Mouse (Mus musculus) limb, embryonic 15.5 days (tissue): ENCODE results near the gene Dhx34. TPM values are rescaled to one million over a fixed set of nuclear protein-coding genes. Genes with fewer than 3 reads are reported as not detected.
A peak's percentile ranks its signal among the peaks of the same experiment; 100 is the strongest.

Experiments used
- ATAC-seq: fragments of 200-750 bp; cut with Nextera tagmentation; 2 replicates; pipeline ENCODE4 v1.8.0; 2017; ENCODE audit warnings: low read depth, moderate TSS enrichment; ENCODE audit not compliant: insufficient number of reproducible peaks, low FRiP score, low TSS enrichment
- H3K27ac ChIP-seq: fragments of 300-500 bp; sonication (generic); 2 replicates; pipeline ENCODE4 v1.5.1; 2015; ENCODE audit warnings: moderate library complexity, mild to moderate bottlenecking, inconsistent platforms
- H3K27me3 ChIP-seq: fragments of 300-500 bp; sonication (generic); 2 replicates; pipeline ENCODE4 v1.6.1; 2015; ENCODE audit warnings: inconsistent platforms
- H3K36me3 ChIP-seq: fragments of 300-500 bp; sonication (generic); 2 replicates; pipeline ENCODE4 v1.6.1; 2015; ENCODE audit warnings: inconsistent platforms
- H3K4me1 ChIP-seq: fragments of 300-500 bp; sonication (generic); 2 replicates; pipeline ENCODE4 v1.6.1; 2015; ENCODE audit warnings: inconsistent platforms
- H3K4me2 ChIP-seq: fragments of 300-500 bp; sonication (generic); 2 replicates; pipeline ENCODE4 v1.6.1; 2015; ENCODE audit warnings: mild to moderate bottlenecking, inconsistent platforms
- H3K4me3 ChIP-seq: fragments of 300-500 bp; sonication (generic); 2 replicates; pipeline ENCODE4 v1.5.1; 2015; ENCODE audit warnings: mild to moderate bottlenecking, inconsistent platforms
- H3K9ac ChIP-seq: fragments of 300-500 bp; sonication (generic); 2 replicates; pipeline ENCODE4 v1.6.1; 2015; ENCODE audit warnings: inconsistent platforms
- H3K9me3 ChIP-seq: fragments of 300-500 bp; sonication (generic); 2 replicates; pipeline ENCODE4 v1.6.1; 2016; ENCODE audit warnings: inconsistent platforms
- WGBS: fragments of 180-500 bp; shearing (Covaris S2); methylation state at CpG from one replicate; pipeline ENCODE4 v1.1.7; 2015; 5-methylcytosine and 5-hydroxymethylcytosine counted together
- polyA plus RNA-seq: library from polyadenylated mRNA; unstranded; fragments of >200 nt; fragmentation: Nextera tagmentation; extraction: Ambion mirVana; gene quantifications from 2 replicates; pipeline ENCODE4 v1.2.1, GENCODE M21; 2015

Gene Dhx34
- polyA plus RNA-seq, 1 experiment from 2014 or later = 13.5 TPM

DNA sequence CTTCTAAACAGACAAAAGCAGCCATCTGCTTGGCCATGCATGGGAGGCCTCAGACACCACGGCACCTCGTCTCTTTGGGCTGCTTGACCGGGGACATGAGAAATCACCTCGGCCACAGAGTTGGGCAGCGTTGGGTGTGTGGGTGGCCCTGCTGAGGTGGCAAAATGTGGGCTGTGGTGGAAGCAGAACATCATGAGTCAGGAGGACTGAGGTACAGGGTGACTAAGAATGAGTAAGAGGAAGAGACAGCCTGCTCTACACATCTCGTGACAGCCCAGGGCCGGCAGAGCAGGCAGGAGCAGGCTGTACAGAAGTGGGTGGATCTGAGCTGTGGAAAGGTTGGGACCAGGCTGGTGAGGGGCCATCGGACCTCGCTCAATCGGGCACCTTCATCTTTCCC is 14.3 kb downstream of the Dhx34 start:
- ATAC-seq = 0 out of 2 replicates have a peak, but pooled peaks have one; percentile 33
- H3K4me1 ChIP-seq = no peaks in the 10 kb centered on the region
- no peaks in the 10 kb centered on the region for H3K27me3 ChIP-seq
- no peak overlapping the region for H3K4me2 ChIP-seq
- no peak overlapping the region for H3K9ac ChIP-seq
- H3K27ac ChIP-seq = no peak overlapping the region
- 88% methylated on average over 10 of the region's 10 CpGs for WGBS
- H3K9me3 ChIP-seq = no peaks in the 10 kb centered on the region
- H3K4me3 ChIP-seq = no peak overlapping the region
- H3K36me3 ChIP-seq = peaks cover 81% of the 10 kb centered on the region

DNA sequence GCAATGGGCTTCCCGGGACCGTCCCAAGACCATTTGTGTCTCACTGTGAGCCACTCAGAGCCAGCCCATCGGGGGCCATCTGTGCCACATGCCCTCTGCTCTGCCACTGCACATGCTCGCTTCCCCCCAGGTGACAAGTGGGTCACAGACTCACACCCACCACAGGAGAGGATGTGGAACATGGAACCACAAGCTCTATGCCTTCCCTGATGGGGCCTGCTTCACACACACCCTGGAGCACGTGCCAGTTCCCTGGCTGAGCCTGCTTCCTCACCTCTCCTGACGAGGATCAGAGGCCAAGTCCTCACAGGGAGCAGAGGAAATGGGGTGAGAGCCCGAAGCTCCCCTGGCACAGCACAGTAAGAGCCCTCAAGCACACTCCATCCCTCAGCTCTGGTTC is 14.8 kb downstream of the Dhx34 start:
- Histone ChIP-seq H3K36me3 (peaks cover 84% of the 10 kb centered on the region), H3K9ac (no peak overlapping the region), H3K27ac (no peak overlapping the region), H3K4me1 (no peaks in the 10 kb centered on the region), H3K9me3 (no peaks in the 10 kb centered on the region), H3K4me3 (no peak overlapping the region), H3K4me2 (no peak overlapping the region), H3K27me3 (no peaks in the 10 kb centered on the region)
- 81% methylated on average over 7 of the region's 7 CpGs for WGBS
- ATAC-seq = no peak

DNA sequence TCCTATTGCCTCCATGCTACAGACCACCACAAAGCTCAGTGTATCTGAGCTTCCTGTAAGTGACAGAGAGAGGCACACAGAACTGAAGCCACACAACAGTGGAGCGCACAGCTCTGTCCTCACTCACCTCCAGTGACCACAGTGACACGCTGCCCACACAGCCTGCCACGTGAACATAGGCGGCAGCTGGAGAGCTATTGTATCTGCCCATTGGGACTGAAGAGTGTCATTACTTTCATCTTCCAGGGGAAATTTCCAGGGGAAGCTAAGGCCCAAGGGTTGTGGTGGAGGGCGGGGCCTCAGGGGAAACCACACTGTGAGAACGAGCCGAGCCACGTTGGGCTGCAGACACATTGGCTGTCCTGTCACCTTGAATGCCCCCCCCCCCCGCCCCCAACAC is 17.0 kb downstream of the Dhx34 start:
- no peaks in the 10 kb centered on the region for H3K4me1 ChIP-seq
- ATAC-seq = no peak
- WGBS = 79% methylated on average over 9 of the region's 9 CpGs

DNA sequence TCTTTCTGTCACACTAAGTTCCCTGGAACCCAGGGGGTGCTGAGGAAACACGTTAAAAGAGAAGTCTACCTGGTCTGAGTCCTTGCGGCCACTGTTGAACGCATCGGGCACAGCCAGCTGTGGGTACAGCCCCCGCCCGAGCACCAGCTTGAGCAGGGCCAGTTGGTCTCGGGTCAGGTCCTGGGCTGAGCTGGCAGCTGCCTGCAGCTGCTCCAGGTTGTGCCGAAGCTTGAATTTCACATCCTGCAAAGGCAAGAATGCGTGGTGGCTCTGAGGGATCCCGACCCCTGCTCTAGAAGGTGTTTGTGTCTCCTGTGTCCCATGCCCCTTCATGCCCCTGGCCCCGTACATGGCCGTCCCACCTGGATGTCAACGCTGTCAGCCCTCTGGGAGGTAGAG is 18.3 kb downstream of the Dhx34 start:
- H3K9me3 ChIP-seq = no peaks in the 10 kb centered on the region
- no peaks in the 10 kb centered on the region for H3K4me1 ChIP-seq
- no peak overlapping the region for H3K27ac ChIP-seq
- H3K4me3 ChIP-seq = no peak overlapping the region
- H3K27me3 ChIP-seq = no peaks in the 10 kb centered on the region
- WGBS = 82% methylated on average over 13 of the region's 13 CpGs
- no peak overlapping the region for H3K9ac ChIP-seq
- peaks cover 83% of the 10 kb centered on the region for H3K36me3 ChIP-seq
- ATAC-seq = no peak
- no peak overlapping the region for H3K4me2 ChIP-seq

More for the DNA sequence above, 17.0 kb downstream of the Dhx34 start:
- Histone ChIP-seq H3K27ac (no peak overlapping the region), H3K4me3 (no peak overlapping the region), H3K9me3 (no peaks in the 10 kb centered on the region), H3K27me3 (no peaks in the 10 kb centered on the region), H3K4me2 (no peak overlapping the region), H3K36me3 (peaks cover 83% of the 10 kb centered on the region), H3K9ac (no peak overlapping the region)

DNA sequence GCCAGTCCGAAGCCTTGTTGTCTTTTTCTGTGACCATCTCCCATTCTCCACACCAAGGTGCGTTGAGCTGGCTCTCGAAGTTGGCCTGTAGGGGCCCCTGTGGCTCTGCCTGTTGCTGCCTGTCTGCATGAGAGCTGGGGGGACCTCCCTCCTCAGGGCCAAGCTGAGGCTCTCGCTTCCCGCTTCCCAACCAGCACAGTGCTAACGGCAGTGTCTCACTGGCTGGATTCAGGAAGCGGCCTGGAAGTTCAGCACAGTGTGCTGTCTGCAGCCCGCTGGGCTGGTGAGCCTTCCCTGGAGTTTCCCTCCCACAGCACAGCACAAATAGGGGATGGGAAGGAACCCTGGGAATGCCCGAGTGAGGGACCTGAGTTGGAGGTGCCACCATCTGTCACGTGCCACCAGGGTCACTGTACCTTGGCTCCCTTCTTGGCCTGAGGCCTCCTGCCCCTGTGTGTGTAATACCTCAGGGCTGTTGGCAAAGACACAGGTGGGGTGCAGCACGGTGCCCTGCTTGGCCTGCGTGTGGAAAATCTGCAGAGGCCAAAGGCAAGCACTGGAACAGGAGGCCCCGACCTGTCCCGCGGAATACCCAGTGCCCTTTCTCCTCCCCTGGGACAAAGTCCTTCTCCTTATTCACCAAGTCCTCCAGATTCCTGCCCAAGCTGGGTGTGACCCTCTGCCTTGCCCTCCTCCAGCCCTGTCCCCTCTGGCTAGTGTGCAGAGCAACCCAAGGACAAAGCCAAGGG is 18.9 kb downstream of the Dhx34 start:
- Histone ChIP-seq H3K27me3 (no peaks in the 10 kb centered on the region), H3K27ac (no peak overlapping the region), H3K36me3 (peaks cover 87% of the 10 kb centered on the region), H3K4me2 (no peak overlapping the region), H3K4me1 (no peaks in the 10 kb centered on the region), H3K9me3 (no peaks in the 10 kb centered on the region), H3K4me3 (no peak overlapping the region), H3K9ac (no peak overlapping the region)
- ATAC-seq = no peak
- 81% methylated on average over 15 of the region's 15 CpGs for WGBS

DNA sequence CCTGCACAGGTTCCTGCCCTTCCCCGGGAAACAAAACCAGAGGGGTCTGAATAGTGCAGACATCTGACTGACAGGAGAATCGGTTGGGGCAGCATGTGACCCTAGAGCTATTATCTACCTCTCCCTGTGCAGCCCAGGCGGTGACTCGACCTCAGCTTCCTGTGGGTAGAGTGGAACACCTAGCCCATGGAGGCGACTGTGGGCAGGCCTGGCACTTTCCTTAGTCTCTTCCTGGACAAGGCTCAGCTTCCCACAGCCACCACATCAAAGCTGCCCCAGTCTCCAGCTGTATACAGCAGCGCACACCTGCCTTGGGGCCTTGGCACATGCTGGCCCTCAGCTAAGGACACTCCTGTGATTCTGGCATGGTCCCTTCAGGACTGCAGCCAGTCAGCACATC is 20.7 kb downstream of the Dhx34 start:
- H3K27me3 ChIP-seq = no peaks in the 10 kb centered on the region
- no peak for ATAC-seq
- no peaks in the 10 kb centered on the region for H3K4me1 ChIP-seq
- H3K4me3 ChIP-seq = no peak overlapping the region
- WGBS = 88% methylated on average over 6 of the region's 6 CpGs
- H3K27ac ChIP-seq = no peak overlapping the region
- peaks cover 86% of the 10 kb centered on the region for H3K36me3 ChIP-seq
- no peak overlapping the region for H3K4me2 ChIP-seq
- no peak overlapping the region for H3K9ac ChIP-seq
- H3K9me3 ChIP-seq = no peaks in the 10 kb centered on the region

DNA sequence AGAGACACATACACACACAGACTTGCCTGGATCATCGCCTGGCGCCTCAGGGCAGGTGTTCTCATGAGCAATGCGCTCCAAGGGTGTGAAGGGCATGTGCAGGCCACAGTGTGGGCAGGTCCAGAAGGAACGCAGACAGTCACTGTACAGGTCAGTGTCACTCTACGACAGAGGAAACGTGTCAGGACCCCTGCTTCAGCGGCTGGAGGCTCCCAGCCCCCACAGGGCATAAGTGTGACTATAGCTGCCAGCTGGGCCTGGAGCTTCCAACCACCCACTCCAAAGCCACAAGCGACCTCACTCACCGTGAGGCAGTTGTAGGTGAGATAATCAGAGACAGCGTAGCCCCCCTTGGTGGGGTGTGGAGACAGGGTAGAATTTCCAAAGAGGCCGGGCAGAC is 23.3 kb downstream of the Dhx34 start:
- no peaks in the 10 kb centered on the region for H3K9me3 ChIP-seq
- H3K27ac ChIP-seq = no peak overlapping the region
- no peak overlapping the region for H3K9ac ChIP-seq
- 82% methylated on average over 11 of the region's 11 CpGs for WGBS
- H3K27me3 ChIP-seq = no peaks in the 10 kb centered on the region
- no peak overlapping the region for H3K4me2 ChIP-seq
- no peak for ATAC-seq
- H3K36me3 ChIP-seq = peaks cover 70% of the 10 kb centered on the region
- no peaks in the 10 kb centered on the region for H3K4me1 ChIP-seq
- H3K4me3 ChIP-seq = no peak overlapping the region

DNA sequence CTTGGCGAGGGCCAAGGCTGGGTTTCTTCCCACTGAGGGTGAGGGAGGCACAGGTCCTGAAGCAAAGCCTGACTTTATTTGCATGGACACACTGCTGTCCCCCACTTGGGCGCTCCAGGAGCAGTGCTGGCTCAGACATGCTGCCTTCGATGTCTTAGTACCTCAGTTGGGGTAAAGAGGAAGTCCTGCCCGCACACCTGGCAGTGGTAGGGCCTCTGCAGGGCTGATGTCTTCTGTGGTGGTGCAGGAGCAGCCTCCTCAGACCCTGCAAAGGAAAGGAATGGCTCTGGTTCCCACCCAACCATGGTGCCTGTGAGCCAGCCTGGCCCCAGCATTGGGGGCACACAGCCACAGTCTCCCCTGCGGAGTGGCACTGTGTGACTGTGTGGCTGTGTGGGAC is 24.7 kb downstream of the Dhx34 start:
- no peak overlapping the region for H3K9ac ChIP-seq
- WGBS = 64% methylated on average over 5 of the region's 5 CpGs
- ATAC-seq = no peak
- H3K27me3 ChIP-seq = no peaks in the 10 kb centered on the region
- peaks cover 56% of the 10 kb centered on the region for H3K36me3 ChIP-seq
- no peaks in the 10 kb centered on the region for H3K4me1 ChIP-seq
- no peak overlapping the region for H3K4me3 ChIP-seq
- no peaks in the 10 kb centered on the region for H3K9me3 ChIP-seq
- no peak overlapping the region for H3K4me2 ChIP-seq
- H3K27ac ChIP-seq = no peak overlapping the region

DNA sequence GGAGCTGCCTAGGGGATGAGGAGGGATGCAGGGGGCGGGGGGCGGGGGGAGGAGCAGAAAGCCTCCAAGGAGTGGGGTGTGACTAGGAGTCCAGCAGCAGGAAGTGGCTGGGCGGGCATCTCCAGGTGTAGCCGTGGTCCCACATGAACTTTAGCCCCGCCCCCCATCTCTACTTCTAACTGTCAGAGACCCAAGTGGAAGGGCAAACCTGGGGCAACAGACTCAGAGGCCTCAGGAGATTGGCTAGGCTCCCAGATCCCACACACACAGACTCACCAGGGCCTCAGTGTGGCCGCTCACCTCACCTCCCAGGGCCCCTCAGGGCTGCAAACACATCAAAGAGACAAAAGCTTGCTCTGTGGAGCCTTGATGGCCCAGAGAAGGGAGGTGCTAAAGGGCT is 25.2 kb downstream of the Dhx34 start:
- H3K27me3 ChIP-seq = no peaks in the 10 kb centered on the region
- no peaks in the 10 kb centered on the region for H3K9me3 ChIP-seq
- no peak overlapping the region for H3K4me3 ChIP-seq
- H3K4me1 ChIP-seq = no peaks in the 10 kb centered on the region
- H3K36me3 ChIP-seq = peaks cover 51% of the 10 kb centered on the region
- ATAC-seq = no peak
- no peak overlapping the region for H3K4me2 ChIP-seq
- H3K9ac ChIP-seq = no peak overlapping the region
- H3K27ac ChIP-seq = no peak overlapping the region
- WGBS = 47% methylated on average over 4 of the region's 6 CpGs

DNA sequence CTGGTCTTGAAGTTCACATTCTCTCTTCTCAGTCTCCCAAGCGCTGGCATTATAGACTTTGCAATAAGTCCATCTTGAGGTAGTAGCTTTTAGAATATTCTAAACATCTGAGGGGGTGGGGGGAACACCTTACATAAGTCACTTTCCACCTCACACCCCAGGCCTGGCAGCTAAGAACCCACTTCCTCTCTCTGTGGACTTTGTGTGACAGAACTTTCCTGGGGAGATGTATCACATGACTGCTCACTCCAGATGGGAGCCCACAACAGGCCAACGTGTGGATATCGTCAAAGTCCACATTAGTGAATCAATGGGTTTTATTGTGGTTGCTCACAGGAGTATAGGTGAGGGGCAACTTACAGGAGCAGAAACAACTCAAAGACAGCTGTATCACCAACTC is 28.1 kb downstream of the Dhx34 start:
- H3K27me3 ChIP-seq = peaks cover 6% of the 10 kb centered on the region; the same call in 1 of the 2 replicates
- no peaks in the 10 kb centered on the region for H3K4me1 ChIP-seq
- H3K27ac ChIP-seq = no peak overlapping the region
- H3K9me3 ChIP-seq = no peaks in the 10 kb centered on the region
- no peak for ATAC-seq
- no peak overlapping the region for H3K9ac ChIP-seq
- H3K4me3 ChIP-seq = no peak overlapping the region
- WGBS = 38% methylated on average over 3 of the region's 3 CpGs
- no peak overlapping the region for H3K4me2 ChIP-seq
- H3K36me3 ChIP-seq = peaks cover 24% of the 10 kb centered on the region

DNA sequence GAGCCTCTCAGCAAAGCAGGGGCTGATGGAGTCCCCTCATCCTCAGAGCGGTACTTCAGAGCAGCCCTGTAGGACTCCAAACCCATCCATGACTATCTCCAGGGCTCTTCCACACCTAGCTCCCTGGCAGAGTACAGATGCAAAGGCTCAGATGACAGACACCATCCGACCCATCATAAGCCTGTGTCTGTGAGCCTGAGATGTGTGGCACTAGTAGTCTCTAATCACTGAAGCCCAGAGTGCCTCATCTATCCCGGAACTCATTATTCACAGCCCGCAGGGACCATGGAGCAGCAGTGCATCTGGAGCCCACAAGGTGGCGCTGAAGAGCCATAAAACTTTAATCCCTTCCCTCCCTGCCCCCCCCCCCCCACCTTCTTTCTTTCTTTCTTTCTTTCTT is 29.5 kb downstream of the Dhx34 start:
- no peaks in the 10 kb centered on the region for H3K9me3 ChIP-seq
- no peak for ATAC-seq

DNA sequence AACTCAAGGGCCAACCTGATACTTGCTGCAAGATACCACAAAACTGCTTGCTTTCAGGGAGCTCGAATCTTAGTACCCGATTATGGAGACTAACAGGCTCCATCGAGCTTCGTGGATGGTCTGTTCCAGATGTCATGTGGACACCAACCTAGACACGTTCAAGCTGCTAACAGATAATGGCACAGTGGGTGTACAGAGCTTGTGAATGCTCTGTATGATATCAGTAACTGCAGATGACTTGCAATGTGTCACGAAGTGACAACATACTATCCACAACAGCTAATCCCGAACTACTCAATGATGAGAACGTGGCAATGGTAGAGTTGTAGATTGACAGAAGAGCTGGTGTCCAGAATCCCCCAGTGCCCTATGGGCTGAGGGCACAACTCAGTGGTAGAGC is 34.3 kb downstream of the Dhx34 start:
- Histone ChIP-seq H3K4me1 (no peaks in the 10 kb centered on the region), H3K9ac (no peak overlapping the region), H3K36me3 (no peaks in the 10 kb centered on the region), H3K4me2 (no peak overlapping the region), H3K27me3 (peaks cover 6% of the 10 kb centered on the region; the same call in 1 of the 2 replicates), H3K4me3 (no peak overlapping the region), H3K27ac (no peak overlapping the region), H3K9me3 (no peaks in the 10 kb centered on the region)
- ATAC-seq = no peak
- 79% methylated on average over 8 of the region's 8 CpGs for WGBS

More for the DNA sequence above, 29.5 kb downstream of the Dhx34 start:
- Histone ChIP-seq H3K36me3 (peaks cover 10% of the 10 kb centered on the region), H3K4me1 (no peaks in the 10 kb centered on the region), H3K9ac (no peak overlapping the region), H3K4me2 (no peak overlapping the region), H3K4me3 (no peak overlapping the region), H3K27me3 (peaks cover 6% of the 10 kb centered on the region; the same call in 1 of the 2 replicates), H3K27ac (no peak overlapping the region)
- WGBS = 18% methylated on average over 5 of the region's 5 CpGs

DNA sequence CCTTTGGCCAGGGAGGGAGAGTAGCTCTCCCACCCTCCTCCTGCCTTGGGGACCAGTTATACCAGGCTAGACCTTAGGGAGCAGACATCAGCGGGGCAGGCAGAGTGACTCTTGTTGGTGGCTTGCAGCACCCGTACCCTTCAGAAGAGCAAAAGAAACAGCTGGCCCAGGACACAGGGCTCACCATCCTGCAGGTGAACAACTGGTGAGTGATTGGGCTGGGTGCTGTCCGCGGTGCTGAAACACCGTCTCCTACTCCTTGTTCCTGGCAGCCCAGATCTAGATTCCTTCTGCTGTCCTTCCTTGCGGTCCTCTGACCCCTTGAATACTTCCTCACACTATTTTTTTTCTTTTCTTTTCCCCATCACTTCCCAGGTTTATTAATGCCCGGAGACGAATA is 38.2 kb downstream of the Dhx34 start:
- no peaks in the 10 kb centered on the region for H3K9me3 ChIP-seq
- H3K4me3 ChIP-seq = no peak overlapping the region
- no peak overlapping the region for H3K9ac ChIP-seq
- no peaks in the 10 kb centered on the region for H3K4me1 ChIP-seq
- no peak overlapping the region for H3K4me2 ChIP-seq
- no peaks in the 10 kb centered on the region for H3K27me3 ChIP-seq
- no peak for ATAC-seq
- H3K36me3 ChIP-seq = no peaks in the 10 kb centered on the region
- 15% methylated on average over 8 of the region's 8 CpGs for WGBS
- H3K27ac ChIP-seq = no peak overlapping the region
